Mouse (Mus musculus) liver, embryonic 14.5 days (tissue): ENCODE measurements around the gene Max. TPM values are rescaled to one million over a fixed set of nuclear protein-coding genes. Genes with fewer than 3 reads are reported as not detected.
A peak's percentile ranks its signal among the peaks of the same experiment; 100 is the strongest.

Experiments used
- ATAC-seq: fragments of 200-750 bp; cut with Nextera tagmentation; 2 replicates; pipeline ENCODE4 v1.8.0; 2017; ENCODE audit warnings: moderate number of reproducible peaks, mild to moderate bottlenecking, moderate library complexity; ENCODE audit not compliant: insufficient read depth
- DNase-seq, 3 experiments: peaks; one replicate each; pipeline ENCODE4 v3.0.0-alpha.2; 2012 to 2013; ENCODE audit warnings: low read depth in 3 of 3, low spot score in 3 of 3
- H3K27ac ChIP-seq: fragments of 300-500 bp; sonication (generic); 2 replicates; pipeline ENCODE4 v1.5.1; 2014; ENCODE audit warnings: moderate library complexity, mild to moderate bottlenecking, control low read depth, inconsistent platforms
- H3K27me3 ChIP-seq: fragments of 300-500 bp; sonication (generic); 2 replicates; pipeline ENCODE4 v1.6.1; 2014; ENCODE audit warnings: mild to moderate bottlenecking, low read length, moderate library complexity; ENCODE audit not compliant: control insufficient read depth, insufficient read depth
- H3K36me3 ChIP-seq: fragments of 300-500 bp; sonication (generic); replicated peaks from 2 replicates; pipeline ENCODE4 v1.6.1; 2014; ENCODE audit warnings: low read depth; ENCODE audit not compliant: control insufficient read depth, insufficient read depth
- H3K4me1 ChIP-seq, 2 experiments: fragments of 200-500 bp in 1 of 2; fragments of 300-500 bp in 1 of 2; sonication (generic) in 1 of 2; replicated peaks; 2 replicates each; pipeline ENCODE4 v1.6.1; 2012 to 2014; ENCODE audit warnings: antibody characterized with exemption in 1 of 2, inconsistent platforms in 1 of 2, low read length in 1 of 2; ENCODE audit not compliant: control insufficient read depth in 2 of 2, insufficient read depth in 2 of 2
- H3K4me2 ChIP-seq: fragments of 300-500 bp; sonication (generic); 2 replicates; pipeline ENCODE4 v1.6.1; 2014; ENCODE audit warnings: low read depth, mild to moderate bottlenecking, control low read depth, moderate library complexity
- H3K4me3 ChIP-seq, 2 experiments: fragments of 200-500 bp in 1 of 2; fragments of 300-500 bp in 1 of 2; sonication (generic) in 1 of 2; 2 replicates each; pipeline ENCODE4 v1.5.1; 2012 to 2014; ENCODE audit warnings: low read depth in 2 of 2, low read length in 2 of 2, mild to moderate bottlenecking in 2 of 2, control low read depth in 1 of 2, inconsistent platforms in 1 of 2, moderate library complexity in 1 of 2; ENCODE audit not compliant: insufficient read depth in 1 of 2
- H3K9ac ChIP-seq: fragments of 300-500 bp; sonication (generic); replicated peaks from 2 replicates; pipeline ENCODE4 v1.6.1; 2014; ENCODE audit warnings: mild to moderate bottlenecking, control low read depth, moderate library complexity
- H3K9me3 ChIP-seq: fragments of 300-500 bp; sonication (generic); 2 replicates; pipeline ENCODE4 v1.6.1; 2016; ENCODE audit warnings: low read length, mixed read lengths; ENCODE audit not compliant: control insufficient read depth
- CTCF ChIP-seq: IDR thresholded peaks from 2 replicates; pipeline ENCODE4 v1.5.1; 2016; ENCODE audit warnings: antibody characterized with exemption, low read depth, control low read depth
- EP300 ChIP-seq: IDR thresholded peaks from 2 replicates; pipeline ENCODE4 v1.6.1; 2016; ENCODE audit warnings: antibody characterized with exemption, low read depth
- WGBS: fragments of 180-500 bp; shearing (Covaris S2); extraction: QIAGEN DNeasy Blood & Tissue Kit; methylation state at CpG from one replicate; pipeline ENCODE4 v1.1.7; 2014; ENCODE audit not compliant: insufficient replicate concordance; 5-methylcytosine and 5-hydroxymethylcytosine counted together
- polyA plus RNA-seq, 2 experiments: library from polyadenylated mRNA; depleted of rRNA in 1 of 2; stranded (reverse) in 1 of 2; unstranded in 1 of 2; fragments of >200 nt; fragmentation: Nextera tagmentation in 1 of 2; extraction: Ambion mirVana in 1 of 2; gene quantifications; 2 replicates each; pipeline versions ENCODE4 v1.2.1 to v1.2.3; 2012 to 2014

Gene Max
- polyA plus RNA-seq, 2 experiments: 26.2 to 27.5 TPM

- no peak for DNase-seq
- Histone ChIP-seq H3K36me3 (peaks cover 2% of the 10 kb centered on the region; the same call in 1 of the 2 replicates), H3K4me1 (no peaks in the 10 kb centered on the region), H3K27ac (no peak overlapping the region), H3K4me2 (no peak overlapping the region), H3K27me3 (no peaks in the 10 kb centered on the region), H3K4me3 (no peak overlapping the region), H3K9ac (no peak overlapping the region), H3K9me3 (no peaks in the 10 kb centered on the region)
- no peak for ATAC-seq
- WGBS: 88% methylated on average over 4 of the region's 4 CpGs
- TF ChIP-seq CTCF (no peak), EP300 (no peak)
Measured at GRCm38 (mm10) chr12:76896566-76896965, 65.4 kb downstream of the Max start.

DNA sequence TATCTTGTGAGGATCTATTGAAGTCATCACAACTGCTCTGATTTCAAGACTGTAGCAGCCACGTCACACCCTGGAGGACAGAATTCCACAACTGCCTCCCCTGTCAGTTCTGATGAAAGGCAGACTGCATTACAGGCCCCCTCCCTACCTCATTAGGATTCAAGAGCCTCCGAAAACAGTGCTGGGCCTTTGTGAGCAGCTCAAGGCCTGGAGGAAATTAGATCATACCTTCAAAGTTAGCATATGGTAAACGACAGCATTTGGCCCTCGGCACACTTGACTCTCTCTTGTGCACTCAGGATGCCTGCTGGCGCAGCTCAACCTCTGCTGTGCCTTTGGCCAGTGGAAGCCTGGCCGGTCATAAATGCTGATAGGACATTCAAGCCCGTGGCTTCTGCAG, 66.2 kb downstream of the Max start:
- H3K9me3 ChIP-seq: no peaks in the 10 kb centered on the region
- WGBS: 67% methylated on average over 7 of the region's 7 CpGs
- no peak for DNase-seq

GRCm38 (mm10) chr12:76894792-76895559, 67.0 kb downstream of the Max start:
- WGBS: 78% methylated on average over 10 of the region's 10 CpGs
- no peak for ATAC-seq
- H3K36me3 ChIP-seq: peaks cover 2% of the 10 kb centered on the region; the same call in 1 of the 2 replicates
- H3K9ac ChIP-seq: no peak overlapping the region
- TF ChIP-seq EP300: no peak
- peak; percentile 60 for TF ChIP-seq CTCF
- H3K9me3 ChIP-seq: no peaks in the 10 kb centered on the region
- no peaks in the 10 kb centered on the region for H3K27me3 ChIP-seq
- H3K4me3 ChIP-seq: no peak overlapping the region
- H3K27ac ChIP-seq: no peak overlapping the region
- no peak overlapping the region for H3K4me2 ChIP-seq
- H3K4me1 ChIP-seq: no peaks in the 10 kb centered on the region
- no peak for DNase-seq

More for the DNA sequence above, 66.2 kb downstream of the Max start:
- peaks cover 2% of the 10 kb centered on the region; the same call in 1 of the 2 replicates for H3K36me3 ChIP-seq
- no peak overlapping the region for H3K27ac ChIP-seq
- no peaks in the 10 kb centered on the region for H3K4me1 ChIP-seq
- TF ChIP-seq EP300 (no peak), CTCF (no peak)
- H3K27me3 ChIP-seq: no peaks in the 10 kb centered on the region
- no peak overlapping the region for H3K4me2 ChIP-seq
- H3K9ac ChIP-seq: no peak overlapping the region
- no peak overlapping the region for H3K4me3 ChIP-seq
- ATAC-seq: no peak

GRCm38 (mm10) chr12:76892910-76893695, 68.9 kb downstream of the Max start:
- TF ChIP-seq CTCF: no peak
- no peak for TF ChIP-seq EP300
- WGBS: 82% methylated on average over 16 of the region's 16 CpGs
- DNase-seq: no peak
- peaks cover 3% of the 10 kb centered on the region in 2 experiments; a peak in 2 of 4 replicates for H3K4me1 ChIP-seq
- H3K4me3 ChIP-seq: no peak overlapping the region
- H3K27ac ChIP-seq: no peak overlapping the region
- no peak for ATAC-seq
- H3K27me3 ChIP-seq: no peaks in the 10 kb centered on the region
- H3K36me3 ChIP-seq: no peaks in the 10 kb centered on the region
- H3K9me3 ChIP-seq: no peaks in the 10 kb centered on the region
- no peak overlapping the region for H3K9ac ChIP-seq
- no peak overlapping the region for H3K4me2 ChIP-seq

DNA sequence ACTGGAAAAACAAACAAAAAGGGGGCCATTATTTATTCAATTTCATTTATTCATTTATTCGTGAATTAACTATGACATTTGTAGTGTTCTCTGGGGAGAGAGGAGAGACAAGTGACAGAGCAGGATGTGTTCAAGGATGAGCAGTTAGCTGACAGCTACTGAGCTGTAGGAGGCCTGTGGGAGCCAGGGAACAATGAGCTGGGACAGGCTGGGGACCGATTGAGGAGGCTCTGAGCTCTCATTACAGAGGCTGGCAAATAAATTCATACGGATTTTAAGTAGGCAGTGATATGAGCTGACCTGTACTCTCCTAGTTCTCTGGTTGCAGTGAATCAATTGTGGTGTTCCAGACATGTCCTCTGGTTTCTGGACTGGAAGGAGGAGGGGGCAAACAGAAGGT, 70.8 kb downstream of the Max start:
- Histone ChIP-seq H3K9me3 (no peaks in the 10 kb centered on the region), H3K4me2 (no peak overlapping the region), H3K36me3 (no peaks in the 10 kb centered on the region), H3K4me3 (no peak overlapping the region), H3K27me3 (no peaks in the 10 kb centered on the region), H3K4me1 (peaks cover 3% of the 10 kb centered on the region in 2 experiments; a peak in 2 of 4 replicates), H3K27ac (no peak overlapping the region), H3K9ac (no peak overlapping the region)
- DNase-seq (no peak), ATAC-seq (no peak)
- WGBS: 63% methylated on average over 3 of the region's 3 CpGs
- TF ChIP-seq CTCF (no peak), EP300 (no peak)
